Mouse (Mus musculus) liver, postnatal 0 days (tissue): Measurements from ENCODE around the gene Gnao1. TPM values are rescaled to one million over a fixed set of nuclear protein-coding genes. Genes with fewer than 3 reads are reported as not detected.

Experiments
- ATAC-seq: fragments of 200-750 bp; cut with Nextera tagmentation; 2 replicates; pipeline ENCODE4 v1.8.0; 2017; ENCODE audit warnings: mild to moderate bottlenecking, moderate library complexity
- DNase-seq: peaks from one replicate; pipeline ENCODE4 v3.0.0-alpha.2; 2016
- H3K27ac ChIP-seq: fragments of 300-500 bp; sonication (generic); 2 replicates; pipeline ENCODE4 v1.5.1; 2014; ENCODE audit warnings: antibody characterized with exemption, moderate library complexity, mild to moderate bottlenecking, low read depth
- H3K27me3 ChIP-seq: fragments of 300-500 bp; sonication (generic); 2 replicates; pipeline ENCODE4 v1.6.1; 2014; ENCODE audit warnings: low read length, control low read depth, mixed read lengths; ENCODE audit not compliant: insufficient read depth
- H3K36me3 ChIP-seq: fragments of 300-500 bp; sonication (generic); replicated peaks from 2 replicates; pipeline ENCODE4 v1.6.1; 2014; ENCODE audit warnings: mild to moderate bottlenecking, control low read depth, low read length, moderate library complexity, mixed read lengths; ENCODE audit not compliant: insufficient read depth
- H3K4me1 ChIP-seq: fragments of 300-500 bp; sonication (generic); 2 replicates; pipeline ENCODE4 v1.6.1; 2014; ENCODE audit warnings: antibody characterized with exemption, mild to moderate bottlenecking, control low read depth; ENCODE audit not compliant: insufficient read depth
- H3K4me2 ChIP-seq: fragments of 300-500 bp; sonication (generic); 2 replicates; pipeline ENCODE4 v1.6.1; 2014; ENCODE audit warnings: low read depth, mild to moderate bottlenecking, low read length, moderate library complexity, mixed read lengths
- H3K4me3 ChIP-seq: fragments of 300-500 bp; sonication (generic); 2 replicates; pipeline ENCODE4 v1.5.1; 2014; ENCODE audit warnings: low read depth, low read length
- H3K9ac ChIP-seq: fragments of 300-500 bp; sonication (generic); replicated peaks from 2 replicates; pipeline ENCODE4 v1.6.1; 2014; ENCODE audit warnings: mild to moderate bottlenecking, moderate library complexity
- H3K9me3 ChIP-seq: fragments of 300-500 bp; sonication (generic); 2 replicates; pipeline ENCODE4 v1.6.1; 2016; ENCODE audit warnings: mild to moderate bottlenecking, control low read depth, low read length, mixed read lengths
- CTCF ChIP-seq: sonication (generic); IDR thresholded peaks from 2 replicates; pipeline ENCODE4 v1.5.1; 2016; ENCODE audit warnings: antibody characterized with exemption, low read depth
- EP300 ChIP-seq: IDR thresholded peaks from 2 replicates; pipeline ENCODE4 v1.6.1; 2016; ENCODE audit warnings: antibody characterized with exemption, low read depth, mild to moderate bottlenecking
- WGBS: fragments of 180-500 bp; shearing (Covaris S2); extraction: QIAGEN DNeasy Blood & Tissue Kit; methylation state at CpG from one replicate; pipeline ENCODE4 v1.1.7; 2014; ENCODE audit not compliant: insufficient replicate concordance; 5-methylcytosine and 5-hydroxymethylcytosine counted together
- polyA plus RNA-seq: library from polyadenylated mRNA; unstranded; fragments of >200 nt; fragmentation: Nextera tagmentation; extraction: Ambion mirVana; gene quantifications from 2 replicates; pipeline ENCODE4 v1.2.1, GENCODE M21; 2015

Gene Gnao1
- polyA plus RNA-seq, 1 experiment from 2014 or later = 0.08 TPM

GRCm38 (mm10) chr8:93854676-93855075, 44.9 kb downstream of the Gnao1 start:
- Histone ChIP-seq H3K4me3 (no peak overlapping the region), H3K4me2 (no peak overlapping the region), H3K27me3 (no peaks in the 10 kb centered on the region), H3K9me3 (no peaks in the 10 kb centered on the region), H3K9ac (no peak overlapping the region), H3K36me3 (no peaks in the 10 kb centered on the region), H3K27ac (no peak overlapping the region), H3K4me1 (no peaks in the 10 kb centered on the region)
- TF ChIP-seq EP300 (no peak), CTCF (no peak)
- DNase-seq = no peak
- 53% methylated on average over 5 of the region's 5 CpGs for WGBS
- no peak for ATAC-seq

GRCm38 (mm10) chr8:93855272-93855671, 45.5 kb downstream of the Gnao1 start:
- WGBS = 46% methylated on average over 4 of the region's 4 CpGs
- DNase-seq = no peak
- no peak for TF ChIP-seq CTCF

GRCm38 (mm10) chr8:93857144-93857543, 47.4 kb downstream of the Gnao1 start:
- ATAC-seq (no peak), DNase-seq (no peak)
- Histone ChIP-seq H3K27ac (no peak overlapping the region), H3K9ac (no peak overlapping the region), H3K27me3 (no peaks in the 10 kb centered on the region), H3K36me3 (no peaks in the 10 kb centered on the region), H3K4me1 (no peaks in the 10 kb centered on the region), H3K4me2 (no peak overlapping the region), H3K9me3 (no peaks in the 10 kb centered on the region), H3K4me3 (no peak overlapping the region)
- no peak for TF ChIP-seq EP300
- TF ChIP-seq CTCF = no peak
- 78% methylated on average over 4 of the region's 4 CpGs for WGBS

More at GRCm38 (mm10) chr8:93855272-93855671, 45.5 kb downstream of the Gnao1 start:
- no peak overlapping the region for H3K27ac ChIP-seq
- H3K9ac ChIP-seq = no peak overlapping the region
- H3K27me3 ChIP-seq = no peaks in the 10 kb centered on the region
- H3K36me3 ChIP-seq = no peaks in the 10 kb centered on the region
- H3K4me1 ChIP-seq = no peaks in the 10 kb centered on the region
- ATAC-seq = no peak
- H3K4me2 ChIP-seq = no peak overlapping the region
- H3K9me3 ChIP-seq = no peaks in the 10 kb centered on the region
- H3K4me3 ChIP-seq = no peak overlapping the region

DNA sequence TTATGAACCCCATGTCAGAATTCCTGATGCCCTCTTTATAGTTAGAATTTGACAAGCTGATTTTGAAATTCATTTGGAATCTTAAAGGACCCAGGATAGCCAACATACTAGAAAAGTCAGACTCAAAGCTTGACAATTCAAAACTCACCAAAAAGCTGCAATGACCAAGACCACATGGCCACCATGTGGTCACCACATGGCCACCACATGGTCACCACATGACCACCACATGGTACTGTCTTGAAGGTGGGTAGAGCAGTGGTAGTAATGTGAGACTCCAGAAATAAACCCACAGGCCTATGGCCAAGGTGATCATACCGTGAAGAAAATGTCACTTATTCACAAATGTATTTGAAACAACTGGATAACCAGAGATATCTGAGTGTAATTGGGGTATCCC, 48.5 kb downstream of the Gnao1 start:
- TF ChIP-seq EP300 = no peak
- TF ChIP-seq CTCF = no peak

DNA sequence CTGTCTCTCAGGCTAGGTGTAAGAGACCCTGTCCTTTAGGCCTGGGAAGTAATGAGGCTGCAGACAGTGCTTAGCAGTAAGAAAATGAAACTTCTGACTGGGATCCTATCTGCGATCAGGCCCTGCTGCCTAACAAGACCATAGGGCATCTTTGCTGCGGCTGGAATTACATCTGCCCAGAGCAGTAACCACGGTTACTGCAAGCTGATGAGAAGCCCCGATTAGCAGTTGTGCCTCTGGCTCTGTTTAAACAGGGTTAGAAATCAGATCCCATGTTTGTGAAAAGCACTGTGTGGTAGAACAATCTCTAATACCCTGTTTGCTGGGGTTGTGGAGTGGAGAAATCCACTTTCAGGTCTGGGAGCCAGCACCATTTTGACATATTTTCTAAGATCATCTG, 50.3 kb downstream of the Gnao1 start:
- no peak overlapping the region for H3K4me3 ChIP-seq
- ATAC-seq (no peak), DNase-seq (no peak)
- no peak overlapping the region for H3K27ac ChIP-seq
- no peaks in the 10 kb centered on the region for H3K9me3 ChIP-seq
- no peak overlapping the region for H3K4me2 ChIP-seq
- TF ChIP-seq CTCF (no peak), EP300 (no peak)
- no peaks in the 10 kb centered on the region for H3K36me3 ChIP-seq
- H3K4me1 ChIP-seq = no peaks in the 10 kb centered on the region
- WGBS = 65% methylated on average over 4 of the region's 4 CpGs
- H3K27me3 ChIP-seq = no peaks in the 10 kb centered on the region
- no peak overlapping the region for H3K9ac ChIP-seq

More for the DNA sequence above, 48.5 kb downstream of the Gnao1 start:
- Histone ChIP-seq H3K36me3 (no peaks in the 10 kb centered on the region), H3K4me3 (no peak overlapping the region), H3K9me3 (no peaks in the 10 kb centered on the region), H3K27me3 (no peaks in the 10 kb centered on the region), H3K4me1 (no peaks in the 10 kb centered on the region), H3K27ac (no peak overlapping the region), H3K4me2 (no peak overlapping the region), H3K9ac (no peak overlapping the region)
- WGBS = 79% methylated on average over 1 of the region's 1 CpGs
- ATAC-seq (no peak), DNase-seq (no peak)

DNA sequence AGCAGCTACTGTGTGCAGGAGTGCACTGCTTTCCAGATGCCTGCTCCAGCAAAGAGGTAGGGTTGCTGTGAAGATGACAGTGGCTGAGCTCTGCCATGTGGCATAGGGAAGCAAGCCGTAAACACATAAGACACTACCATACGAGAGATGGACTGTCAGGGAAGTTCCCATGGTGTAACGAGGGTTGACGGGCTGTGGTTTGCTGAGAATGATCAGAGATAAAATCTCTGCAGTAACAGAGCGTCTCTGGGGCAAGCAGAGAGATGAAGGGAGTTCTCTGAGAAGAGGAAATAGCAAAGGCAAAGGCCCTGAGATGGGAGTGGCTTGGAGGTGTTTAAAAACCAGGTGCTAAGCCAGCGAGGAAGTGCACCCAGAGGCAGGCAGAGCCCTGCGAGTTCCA, 54.3 kb downstream of the Gnao1 start:
- WGBS = 38% methylated on average over 7 of the region's 7 CpGs
- H3K4me2 ChIP-seq = no peak overlapping the region
- ATAC-seq (no peak), DNase-seq (no peak)
- H3K36me3 ChIP-seq = no peaks in the 10 kb centered on the region
- no peaks in the 10 kb centered on the region for H3K27me3 ChIP-seq
- TF ChIP-seq EP300 (no peak), CTCF (no peak)
- no peaks in the 10 kb centered on the region for H3K9me3 ChIP-seq
- H3K9ac ChIP-seq = no peak overlapping the region
- H3K27ac ChIP-seq = no peak overlapping the region
- no peaks in the 10 kb centered on the region for H3K4me1 ChIP-seq
- H3K4me3 ChIP-seq = no peak overlapping the region

DNA sequence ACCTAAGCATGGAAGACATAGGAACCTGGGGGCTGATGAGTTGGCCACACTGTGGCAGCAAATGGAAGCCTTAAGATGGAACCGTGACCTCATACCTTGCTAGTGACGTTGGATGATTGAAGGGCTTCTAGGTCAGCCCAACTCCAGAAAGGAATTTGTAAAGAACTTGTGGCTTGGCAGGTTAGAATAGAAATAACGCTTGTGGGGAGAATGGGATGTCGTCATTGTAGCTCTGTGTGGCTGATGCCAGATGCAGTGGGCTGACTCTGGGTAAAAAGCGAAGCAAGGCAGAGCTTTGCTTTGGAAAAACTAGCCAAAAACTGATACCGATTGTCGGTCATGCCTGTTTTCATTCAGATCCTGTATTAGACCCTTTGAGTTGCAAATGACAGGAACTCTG, 56.5 kb downstream of the Gnao1 start:
- Histone ChIP-seq H3K4me2 (no peak overlapping the region), H3K27ac (no peak overlapping the region), H3K9ac (no peak overlapping the region), H3K36me3 (no peaks in the 10 kb centered on the region), H3K27me3 (no peaks in the 10 kb centered on the region), H3K9me3 (no peaks in the 10 kb centered on the region), H3K4me3 (no peak overlapping the region), H3K4me1 (no peaks in the 10 kb centered on the region)
- no peak for TF ChIP-seq EP300
- no peak for TF ChIP-seq CTCF
- ATAC-seq (no peak), DNase-seq (no peak)
- 79% methylated on average over 7 of the region's 7 CpGs for WGBS
